Mouse (Mus musculus) liver, embryonic 14.5 days (tissue): ENCODE data around the gene Mtg1. TPM values are rescaled to one million over a fixed set of nuclear protein-coding genes. Genes with fewer than 3 reads are reported as not detected.

Experiments
- ATAC-seq: fragments of 200-750 bp; cut with Nextera tagmentation; 2 replicates; pipeline ENCODE4 v1.8.0; 2017; ENCODE audit warnings: moderate number of reproducible peaks, mild to moderate bottlenecking, moderate library complexity; ENCODE audit not compliant: insufficient read depth
- DNase-seq, 3 experiments: peaks; one replicate each; pipeline ENCODE4 v3.0.0-alpha.2; 2012 to 2013; ENCODE audit warnings: low read depth in 3 of 3, low spot score in 3 of 3
- H3K27ac ChIP-seq: fragments of 300-500 bp; sonication (generic); 2 replicates; pipeline ENCODE4 v1.5.1; 2014; ENCODE audit warnings: moderate library complexity, mild to moderate bottlenecking, control low read depth, inconsistent platforms
- H3K27me3 ChIP-seq: fragments of 300-500 bp; sonication (generic); 2 replicates; pipeline ENCODE4 v1.6.1; 2014; ENCODE audit warnings: mild to moderate bottlenecking, low read length, moderate library complexity; ENCODE audit not compliant: control insufficient read depth, insufficient read depth
- H3K36me3 ChIP-seq: fragments of 300-500 bp; sonication (generic); replicated peaks from 2 replicates; pipeline ENCODE4 v1.6.1; 2014; ENCODE audit warnings: low read depth; ENCODE audit not compliant: control insufficient read depth, insufficient read depth
- H3K4me1 ChIP-seq, 2 experiments: fragments of 200-500 bp in 1 of 2; fragments of 300-500 bp in 1 of 2; sonication (generic) in 1 of 2; replicated peaks; 2 replicates each; pipeline ENCODE4 v1.6.1; 2012 to 2014; ENCODE audit warnings: antibody characterized with exemption in 1 of 2, inconsistent platforms in 1 of 2, low read length in 1 of 2; ENCODE audit not compliant: control insufficient read depth in 2 of 2, insufficient read depth in 2 of 2
- H3K4me2 ChIP-seq: fragments of 300-500 bp; sonication (generic); 2 replicates; pipeline ENCODE4 v1.6.1; 2014; ENCODE audit warnings: low read depth, mild to moderate bottlenecking, control low read depth, moderate library complexity
- H3K4me3 ChIP-seq, 2 experiments: fragments of 200-500 bp in 1 of 2; fragments of 300-500 bp in 1 of 2; sonication (generic) in 1 of 2; 2 replicates each; pipeline ENCODE4 v1.5.1; 2012 to 2014; ENCODE audit warnings: low read depth in 2 of 2, low read length in 2 of 2, mild to moderate bottlenecking in 2 of 2, control low read depth in 1 of 2, inconsistent platforms in 1 of 2, moderate library complexity in 1 of 2; ENCODE audit not compliant: insufficient read depth in 1 of 2
- H3K9ac ChIP-seq: fragments of 300-500 bp; sonication (generic); replicated peaks from 2 replicates; pipeline ENCODE4 v1.6.1; 2014; ENCODE audit warnings: mild to moderate bottlenecking, control low read depth, moderate library complexity
- H3K9me3 ChIP-seq: fragments of 300-500 bp; sonication (generic); 2 replicates; pipeline ENCODE4 v1.6.1; 2016; ENCODE audit warnings: low read length, mixed read lengths; ENCODE audit not compliant: control insufficient read depth
- CTCF ChIP-seq: IDR thresholded peaks from 2 replicates; pipeline ENCODE4 v1.5.1; 2016; ENCODE audit warnings: antibody characterized with exemption, low read depth, control low read depth
- EP300 ChIP-seq: IDR thresholded peaks from 2 replicates; pipeline ENCODE4 v1.6.1; 2016; ENCODE audit warnings: antibody characterized with exemption, low read depth
- WGBS: fragments of 180-500 bp; shearing (Covaris S2); extraction: QIAGEN DNeasy Blood & Tissue Kit; methylation state at CpG from one replicate; pipeline ENCODE4 v1.1.7; 2014; ENCODE audit not compliant: insufficient replicate concordance; 5-methylcytosine and 5-hydroxymethylcytosine counted together
- polyA plus RNA-seq, 2 experiments: library from polyadenylated mRNA; depleted of rRNA in 1 of 2; stranded (reverse) in 1 of 2; unstranded in 1 of 2; fragments of >200 nt; fragmentation: Nextera tagmentation in 1 of 2; extraction: Ambion mirVana in 1 of 2; gene quantifications; 2 replicates each; pipeline versions ENCODE4 v1.2.1 to v1.2.3; 2012 to 2014

Gene Mtg1
- polyA plus RNA-seq, 2 experiments, result 14.6 to 17.3 TPM

- Histone ChIP-seq H3K4me2 (peak overlapping the region; percentile 81), H3K36me3 (no peaks in the 10 kb centered on the region), H3K9me3 (no peaks in the 10 kb centered on the region), H3K27me3 (no peaks in the 10 kb centered on the region), H3K27ac (peak overlapping the region; percentile 44), H3K4me1 (peaks cover 0 to 6% of the 10 kb centered on the region in 2 experiments; a peak in 2 of 4 replicates), H3K9ac (peak overlapping the region; percentile 77), H3K4me3 (peak overlapping the region; percentile 69 to 84)
- no peak for DNase-seq
- no peak for ATAC-seq
- no peak for TF ChIP-seq EP300
- TF ChIP-seq CTCF, result no peak
- WGBS, result 0% methylated on average over 8 of the region's 8 CpGs
Measured at GRCm38 (mm10) chr7:140138021-140138310, 602 bp downstream of the Mtg1 start.

GRCm38 (mm10) chr7:140141350-140141749 is 4.0 kb downstream of the Mtg1 start:
- no peaks in the 10 kb centered on the region for H3K36me3 ChIP-seq
- peak; percentile 38 to 46 (median 40) for DNase-seq
- no peak overlapping the region for H3K9ac ChIP-seq
- no peaks in the 10 kb centered on the region for H3K27me3 ChIP-seq
- ATAC-seq, result no peak
- no peaks in the 10 kb centered on the region for H3K9me3 ChIP-seq
- TF ChIP-seq EP300, result no peak
- TF ChIP-seq CTCF, result peak; percentile 82
- H3K27ac ChIP-seq, result no peak overlapping the region
- H3K4me1 ChIP-seq, result peaks cover 0 to 3% of the 10 kb centered on the region in 2 experiments; a peak in 2 of 4 replicates
- WGBS, result 4% methylated on average over 14 of the region's 14 CpGs
- H3K4me2 ChIP-seq, result no peak overlapping the region
- H3K4me3 ChIP-seq, result no peak overlapping the region

- TF ChIP-seq CTCF, result no peak
- TF ChIP-seq EP300, result no peak
- H3K9ac ChIP-seq, result no peak overlapping the region
- H3K36me3 ChIP-seq, result no peaks in the 10 kb centered on the region; the same call in 1 of the 2 replicates
- no peak overlapping the region for H3K27ac ChIP-seq
- H3K4me2 ChIP-seq, result no peak overlapping the region
- H3K4me1 ChIP-seq, result no peaks in the 10 kb centered on the region
- ATAC-seq (no peak), DNase-seq (no peak)
- no peaks in the 10 kb centered on the region for H3K9me3 ChIP-seq
- H3K27me3 ChIP-seq, result no peaks in the 10 kb centered on the region
- no peak overlapping the region for H3K4me3 ChIP-seq
- WGBS, result 69% methylated on average over 4 of the region's 4 CpGs
Measured at GRCm38 (mm10) chr7:140144550-140144949, 7.2 kb downstream of the Mtg1 start.

- no peak for DNase-seq
- Histone ChIP-seq H3K27me3 (peaks cover 27% of the 10 kb centered on the region), H3K9ac (no peak overlapping the region), H3K36me3 (no peaks in the 10 kb centered on the region; the same call in 1 of the 2 replicates), H3K4me1 (no peaks in the 10 kb centered on the region), H3K4me3 (no peak overlapping the region), H3K4me2 (no peak overlapping the region), H3K9me3 (no peaks in the 10 kb centered on the region), H3K27ac (no peak overlapping the region)
- ATAC-seq, result 0 out of 2 replicates have a peak, but pooled peaks have one; percentile 23
- WGBS, result 12% methylated on average over 28 of the region's 28 CpGs
- TF ChIP-seq CTCF, result no peak
- no peak for TF ChIP-seq EP300
Measured at GRCm38 (mm10) chr7:140153383-140153782, 16.0 kb downstream of the Mtg1 start.

- no peaks in the 10 kb centered on the region; the same call in 1 of the 2 replicates for H3K36me3 ChIP-seq
- no peak for TF ChIP-seq CTCF
- no peak for TF ChIP-seq EP300
- no peaks in the 10 kb centered on the region for H3K4me1 ChIP-seq
- DNase-seq, result no peak
- H3K9ac ChIP-seq, result no peak overlapping the region
- H3K27ac ChIP-seq, result no peak overlapping the region
- no peak overlapping the region for H3K4me2 ChIP-seq
- no peak for ATAC-seq
- no peaks in the 10 kb centered on the region for H3K9me3 ChIP-seq
- no peak overlapping the region for H3K4me3 ChIP-seq
- WGBS, result 11% methylated on average over 4 of the region's 4 CpGs
- H3K27me3 ChIP-seq, result peaks cover 27% of the 10 kb centered on the region
Measured at GRCm38 (mm10) chr7:140153829-140154217, 16.5 kb downstream of the Mtg1 start.
